Mouse (Mus musculus) ES-CJ7 (cell line): ENCODE measurements at regions not wholly inside any gene's neighbourhood (a gene's known extent, or its start where the extent isn't known, plus 50 kb on each side); places are given as distances from the start of the nearest gene placed in this dataset.

Experiments used
- DNase-seq: peaks from one replicate; pipeline ENCODE4 v3.0.0; 2011; ENCODE audit warnings: low read depth, low spot score

- DNase-seq: peak; percentile 59
Observed at GRCm38 (mm10) chr8:12451857-12452256, 56.8 kb downstream of the Sox1 start.

GRCm38 (mm10) chr8:12455376-12455775 is 60.3 kb downstream of the Sox1 start:
- DNase-seq: peak; percentile 88

- DNase-seq: no peak
Observed at GRCm38 (mm10) chr8:12456326-12456725, 61.2 kb downstream of the Sox1 start.

- DNase-seq: no peak
Observed at GRCm38 (mm10) chr8:12457015-12457414, 61.9 kb downstream of the Sox1 start.

- DNase-seq: no peak
Observed at GRCm38 (mm10) chr8:12466845-12467244, 71.8 kb downstream of the Sox1 start.

- DNase-seq: peak; percentile 74
Observed at GRCm38 (mm10) chr8:12467386-12468326, 72.6 kb downstream of the Sox1 start.

GRCm38 (mm10) chr8:12477449-12478401 is 82.6 kb downstream of the Sox1 start:
- peak; percentile 82 for DNase-seq

GRCm38 (mm10) chr8:12481918-12482317 is 86.8 kb downstream of the Sox1 start:
- DNase-seq: no peak

GRCm38 (mm10) chr8:12483551-12483950 is 88.5 kb downstream of the Sox1 start:
- no peak for DNase-seq

GRCm38 (mm10) chr8:12485326-12485725 is 87.5 kb upstream of the Spaca7 start:
- peak; percentile 57 for DNase-seq

GRCm38 (mm10) chr8:12486331-12487061 is 86.3 kb upstream of the Spaca7 start:
- no peak for DNase-seq

GRCm38 (mm10) chr8:12487201-12487600 is 85.6 kb upstream of the Spaca7 start:
- DNase-seq: peak; percentile 71

- DNase-seq: peak; percentile 51
Observed at GRCm38 (mm10) chr8:12489194-12489593, 83.6 kb upstream of the Spaca7 start.

- no peak for DNase-seq
Observed at GRCm38 (mm10) chr8:12491472-12491871, 81.4 kb upstream of the Spaca7 start.

GRCm38 (mm10) chr8:12492461-12492860 is 80.4 kb upstream of the Spaca7 start:
- DNase-seq: no peak

- DNase-seq: no peak
Observed at GRCm38 (mm10) chr8:12494559-12494958, 78.3 kb upstream of the Spaca7 start.

- no peak for DNase-seq
Observed at GRCm38 (mm10) chr8:12497420-12497819, 75.4 kb upstream of the Spaca7 start.

GRCm38 (mm10) chr8:12499658-12500057 is 73.2 kb upstream of the Spaca7 start:
- DNase-seq: peak; percentile 96

GRCm38 (mm10) chr8:12500291-12500690 is 72.5 kb upstream of the Spaca7 start:
- DNase-seq: no peak

- peak; percentile 64 for DNase-seq
Observed at GRCm38 (mm10) chr8:12501824-12502223, 71.0 kb upstream of the Spaca7 start.

- peak; percentile 95 for DNase-seq
Observed at GRCm38 (mm10) chr8:12502321-12502775, 70.5 kb upstream of the Spaca7 start.
